Mouse (Mus musculus) intestine, postnatal 0 days (tissue): ENCODE measurements around the gene Col15a1. TPM values are rescaled to one million over a fixed set of nuclear protein-coding genes. Genes with fewer than 3 reads are reported as not detected.

Source experiments
- ATAC-seq: fragments of 200-750 bp; cut with Nextera tagmentation; 2 replicates; pipeline ENCODE4 v1.8.0; 2017; ENCODE audit warnings: mild to moderate bottlenecking, moderate TSS enrichment, moderate library complexity
- H3K27ac ChIP-seq: fragments of 300-500 bp; sonication (generic); 2 replicates; pipeline ENCODE4 v1.5.1; 2014; ENCODE audit warnings: mild to moderate bottlenecking, low read depth, low read length, moderate library complexity
- H3K27me3 ChIP-seq: fragments of 300-500 bp; sonication (generic); replicated peaks from 2 replicates; pipeline ENCODE4 v1.6.1; 2014; ENCODE audit warnings: low read length, mixed read lengths; ENCODE audit not compliant: control insufficient read depth, insufficient read depth
- H3K36me3 ChIP-seq: fragments of 300-500 bp; sonication (generic); 2 replicates; pipeline ENCODE4 v1.6.1; 2014; ENCODE audit warnings: mild to moderate bottlenecking, moderate library complexity; ENCODE audit not compliant: control insufficient read depth, insufficient read depth
- H3K4me1 ChIP-seq: fragments of 300-500 bp; sonication (generic); replicated peaks from 2 replicates; pipeline ENCODE4 v1.6.1; 2014; ENCODE audit warnings: antibody characterized with exemption, low read length, mixed read lengths; ENCODE audit not compliant: control insufficient read depth, insufficient read depth
- H3K4me2 ChIP-seq: fragments of 300-500 bp; sonication (generic); replicated peaks from 2 replicates; pipeline ENCODE4 v1.6.1; 2014; ENCODE audit warnings: low read depth, mild to moderate bottlenecking, moderate library complexity
- H3K4me3 ChIP-seq: fragments of 300-500 bp; sonication (generic); 2 replicates; pipeline ENCODE4 v1.5.1; 2014; ENCODE audit warnings: low read depth, low read length
- H3K9ac ChIP-seq: fragments of 300-500 bp; sonication (generic); 2 replicates; pipeline ENCODE4 v1.6.1; 2014; ENCODE audit warnings: mild to moderate bottlenecking, low read depth, low read length
- H3K9me3 ChIP-seq: fragments of 300-500 bp; sonication (generic); 2 replicates; pipeline ENCODE4 v1.6.1; 2016; ENCODE audit warnings: mixed run types; ENCODE audit not compliant: control insufficient read depth
- CTCF ChIP-seq: sonication (generic); IDR thresholded peaks from 2 replicates; pipeline ENCODE4 v1.5.1; 2016; ENCODE audit warnings: low read depth, mild to moderate bottlenecking, control low read depth, antibody characterized with exemption, moderate library complexity
- WGBS: fragments of 180-500 bp; shearing (Covaris S2); extraction: QIAGEN DNeasy Blood & Tissue Kit; methylation state at CpG from one replicate; pipeline ENCODE4 v1.1.7; 2014; 5-methylcytosine and 5-hydroxymethylcytosine counted together
- polyA plus RNA-seq: library from polyadenylated mRNA; unstranded; fragments of >200 nt; fragmentation: Nextera tagmentation; extraction: Ambion mirVana; gene quantifications from 2 replicates; pipeline ENCODE4 v1.2.1, GENCODE M21; 2015

Col15a1 gene
- polyA plus RNA-seq, 1 experiment from 2014 or later = 13.1 TPM

DNA sequence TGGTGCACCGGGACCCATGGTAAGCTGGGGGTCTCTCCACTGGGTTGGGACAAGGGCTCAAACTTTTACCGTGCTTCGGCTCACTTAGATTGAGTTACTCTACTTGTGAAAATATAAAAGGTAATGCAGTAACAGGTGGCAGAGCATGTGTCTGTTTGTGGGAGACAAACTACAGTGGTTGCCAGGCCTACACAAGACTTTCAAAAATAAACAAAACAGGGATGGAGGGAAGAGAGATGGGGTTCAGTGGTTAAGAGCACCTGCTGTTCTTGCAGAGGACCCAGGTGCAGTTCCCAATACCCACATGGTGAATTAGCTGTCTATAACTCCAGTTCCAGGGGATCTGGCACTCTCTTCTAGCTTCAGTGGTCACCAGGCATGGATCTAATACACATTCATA, 81.6 kb downstream of the Col15a1 start:
- Histone ChIP-seq H3K9ac (no peak overlapping the region), H3K36me3 (no peaks in the 10 kb centered on the region), H3K4me3 (no peak overlapping the region), H3K9me3 (no peaks in the 10 kb centered on the region), H3K27me3 (no peaks in the 10 kb centered on the region), H3K4me2 (no peak overlapping the region), H3K4me1 (peaks cover 9% of the 10 kb centered on the region; the same call in 1 of the 2 replicates), H3K27ac (no peak overlapping the region)
- WGBS = 95% methylated on average over 3 of the region's 3 CpGs
- no peak for TF ChIP-seq CTCF
- ATAC-seq = no peak

DNA sequence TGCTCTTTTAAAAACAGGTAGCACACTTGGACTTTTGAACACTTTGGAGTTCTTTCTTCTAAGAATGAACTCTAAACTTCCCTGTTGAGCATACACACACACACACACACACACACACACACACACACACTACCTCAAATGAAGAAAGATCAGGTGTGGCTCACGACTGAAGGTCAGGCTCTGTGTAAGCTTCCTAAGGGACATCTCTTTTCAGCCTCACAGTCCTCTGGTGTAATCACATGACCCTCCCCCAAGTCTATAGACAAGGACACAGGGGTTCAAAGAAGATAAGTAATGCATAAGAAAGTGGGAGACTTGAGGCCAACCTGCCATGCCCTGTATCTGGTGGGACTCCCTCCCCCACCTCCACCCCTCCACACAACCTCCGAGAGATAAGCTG, 82.5 kb downstream of the Col15a1 start:
- Histone ChIP-seq H3K36me3 (0 out of 2 replicates have a peak, but pooled peaks cover 2% of the 10 kb centered on the region), H3K4me1 (peaks cover 4% of the 10 kb centered on the region; the same call in 1 of the 2 replicates), H3K9me3 (no peaks in the 10 kb centered on the region), H3K27me3 (no peaks in the 10 kb centered on the region), H3K4me2 (no peak overlapping the region), H3K9ac (no peak overlapping the region), H3K27ac (no peak overlapping the region), H3K4me3 (no peak overlapping the region)
- peak; percentile 69 for ATAC-seq
- TF ChIP-seq CTCF = no peak
- WGBS = 34% methylated on average over 2 of the region's 2 CpGs

GRCm38 (mm10) chr4:47291013-47291412, 83.1 kb downstream of the Col15a1 start:
- WGBS = 69% methylated on average over 1 of the region's 1 CpGs
- no peaks in the 10 kb centered on the region for H3K9me3 ChIP-seq
- H3K4me3 ChIP-seq = no peak overlapping the region
- no peak overlapping the region for H3K4me2 ChIP-seq
- H3K27ac ChIP-seq = no peak overlapping the region
- TF ChIP-seq CTCF = peak; percentile 29
- H3K36me3 ChIP-seq = 0 out of 2 replicates have a peak, but pooled peaks cover 3% of the 10 kb centered on the region
- no peaks in the 10 kb centered on the region for H3K27me3 ChIP-seq
- no peak for ATAC-seq
- H3K9ac ChIP-seq = no peak overlapping the region
- peaks cover 4% of the 10 kb centered on the region; the same call in 1 of the 2 replicates for H3K4me1 ChIP-seq

- H3K4me1 ChIP-seq = peaks cover 4% of the 10 kb centered on the region; the same call in 1 of the 2 replicates
- no peak overlapping the region for H3K4me2 ChIP-seq
- H3K36me3 ChIP-seq = 0 out of 2 replicates have a peak, but pooled peaks cover 3% of the 10 kb centered on the region
- no peaks in the 10 kb centered on the region for H3K9me3 ChIP-seq
- no peak for ATAC-seq
- H3K27me3 ChIP-seq = no peaks in the 10 kb centered on the region
- WGBS = 68% methylated on average over 4 of the region's 4 CpGs
- no peak overlapping the region for H3K4me3 ChIP-seq
- no peak overlapping the region for H3K9ac ChIP-seq
- no peak for TF ChIP-seq CTCF
- H3K27ac ChIP-seq = no peak overlapping the region
Observed at GRCm38 (mm10) chr4:47292956-47293355, 85.0 kb downstream of the Col15a1 start.

- peak; percentile 61 for ATAC-seq
- H3K4me1 ChIP-seq = peaks cover 4% of the 10 kb centered on the region; the same call in 1 of the 2 replicates
- no peak overlapping the region for H3K4me3 ChIP-seq
- 25% methylated on average over 16 of the region's 16 CpGs for WGBS
- no peaks in the 10 kb centered on the region for H3K27me3 ChIP-seq
- no peak for TF ChIP-seq CTCF
- H3K9me3 ChIP-seq = peaks cover 8% of the 10 kb centered on the region; the same call in 1 of the 2 replicates
- H3K27ac ChIP-seq = peak overlapping the region; percentile 28; the same call in 1 of the 2 replicates
- H3K36me3 ChIP-seq = 0 out of 2 replicates have a peak, but pooled peaks cover 3% of the 10 kb centered on the region
- H3K9ac ChIP-seq = no peak overlapping the region
- H3K4me2 ChIP-seq = 0 out of 2 replicates have a peak overlapping the region, but pooled peaks have one; percentile 6
Observed at GRCm38 (mm10) chr4:47293771-47294543, 86.0 kb downstream of the Col15a1 start.

- ATAC-seq = no peak
- 77% methylated on average over 7 of the region's 7 CpGs for WGBS
- peaks cover 4% of the 10 kb centered on the region; the same call in 1 of the 2 replicates for H3K4me1 ChIP-seq
- peaks cover 8% of the 10 kb centered on the region; the same call in 1 of the 2 replicates for H3K9me3 ChIP-seq
- no peaks in the 10 kb centered on the region for H3K27me3 ChIP-seq
- no peak overlapping the region for H3K9ac ChIP-seq
- H3K4me2 ChIP-seq = 0 out of 2 replicates have a peak overlapping the region, but pooled peaks have one; percentile 6
- peak overlapping the region; percentile 28; the same call in 1 of the 2 replicates for H3K27ac ChIP-seq
- TF ChIP-seq CTCF = no peak
- 0 out of 2 replicates have a peak, but pooled peaks cover 3% of the 10 kb centered on the region for H3K36me3 ChIP-seq
- H3K4me3 ChIP-seq = no peak overlapping the region
Observed at GRCm38 (mm10) chr4:47294544-47295070, 86.6 kb downstream of the Col15a1 start.
